Mouse (Mus musculus): ENCODE results near the gene Cacnb2.

The Cacnb2 gene

DNA sequence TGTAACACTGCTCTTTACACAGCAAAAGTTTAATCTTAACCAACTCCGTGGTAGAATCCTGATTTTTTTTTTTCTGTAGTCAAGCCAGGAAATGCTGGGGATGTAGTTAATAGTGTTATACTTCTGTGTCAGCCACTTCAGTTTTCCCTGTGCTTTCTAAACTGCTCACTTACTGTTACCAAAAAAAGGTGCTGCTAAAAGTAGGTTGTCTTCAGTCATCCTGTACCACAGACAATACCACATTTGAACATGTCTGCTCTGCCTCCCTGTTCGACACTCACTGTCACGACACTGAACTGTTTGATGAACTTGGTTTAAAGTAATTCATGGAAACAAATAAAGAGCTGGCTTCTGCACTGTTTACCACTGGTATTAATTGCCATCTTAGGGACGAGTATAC is 385.6 kb downstream of the Cacnb2 start:
- no peak for DNase-seq (ENCODE audit: low spot score)

DNA sequence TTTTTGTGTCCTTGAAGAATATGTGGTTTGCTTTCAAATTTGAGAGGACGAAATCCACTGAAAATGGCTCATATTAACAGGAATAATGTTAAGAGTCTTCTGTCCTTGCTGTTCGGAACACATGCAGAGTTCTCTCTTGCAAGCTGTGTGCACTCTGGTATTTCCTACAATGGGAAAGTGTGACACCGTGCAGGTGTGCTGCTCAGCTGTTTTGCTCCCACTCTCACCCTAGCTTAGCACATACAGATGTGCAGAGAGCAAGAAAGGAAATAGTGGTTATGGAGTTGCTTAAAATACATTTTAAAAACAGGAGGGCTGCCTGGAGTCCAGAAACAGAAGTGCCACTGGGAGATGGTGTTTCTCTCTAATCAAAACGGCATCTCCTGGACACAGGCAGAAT is 386.5 kb downstream of the Cacnb2 start:
- DNase-seq (ENCODE audit: low spot score), result no peak

DNA sequence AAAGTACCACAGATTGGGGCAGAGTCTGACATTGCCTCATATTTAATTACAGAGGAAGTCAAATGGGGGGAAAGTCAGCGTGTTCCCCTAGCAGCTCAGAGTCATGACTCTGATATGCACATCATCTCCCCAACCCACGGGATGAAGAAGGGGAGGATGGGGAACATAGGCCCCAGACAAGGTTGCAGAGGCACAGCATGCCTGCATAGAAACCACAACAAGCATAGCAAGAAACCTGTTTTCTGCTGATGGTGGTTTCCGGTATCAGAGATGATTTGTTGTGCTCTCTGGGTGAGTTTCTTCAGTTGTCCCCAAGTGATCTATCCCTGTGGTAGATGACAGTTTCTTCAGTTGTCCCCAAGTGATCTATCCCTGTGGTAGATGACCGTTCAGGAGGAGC is 389.6 kb downstream of the Cacnb2 start:
- peak; percentile 53 for DNase-seq (ENCODE audit: low spot score)

- DNase-seq (ENCODE audit: low spot score), result no peak
Measured at GRCm38 (mm10) chr2:14996036-14996435, 393.1 kb downstream of the Cacnb2 start.

DNA sequence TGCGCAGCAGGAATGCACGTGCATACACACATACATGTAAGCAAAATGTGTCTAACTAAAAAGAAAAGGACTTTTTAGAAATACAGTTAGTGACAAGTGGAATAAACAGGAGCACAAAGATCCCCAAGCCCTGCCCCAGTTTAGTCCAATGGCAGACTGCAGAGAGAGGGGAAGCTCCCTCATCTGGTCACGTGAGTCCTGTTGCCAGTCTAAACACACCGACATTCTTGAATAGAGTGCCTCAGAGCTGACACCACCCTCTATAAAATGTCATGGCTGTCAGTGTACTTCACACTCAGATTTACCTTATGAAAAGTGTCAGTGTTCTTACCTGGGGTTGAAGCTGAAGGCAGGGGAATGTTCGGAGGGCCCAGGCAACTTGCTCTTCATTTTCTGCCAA is 394.9 kb downstream of the Cacnb2 start:
- no peak for DNase-seq (ENCODE audit: low spot score)

GRCm38 (mm10) chr2:15007531-15007930 is 404.6 kb downstream of the Cacnb2 start:
- DNase-seq (ENCODE audit: low spot score), result no peak

- no peak for DNase-seq (ENCODE audit: low spot score)
Measured at GRCm38 (mm10) chr2:15008072-15008471, 405.2 kb downstream of the Cacnb2 start.

GRCm38 (mm10) chr2:15026817-15027216 is 423.9 kb downstream of the Cacnb2 start:
- no peak for DNase-seq (ENCODE audit: low spot score)

GRCm38 (mm10) chr2:15027816-15028215 is 424.9 kb downstream of the Cacnb2 start:
- DNase-seq (ENCODE audit: low spot score), result no peak
